In the genomic region with DNA sequence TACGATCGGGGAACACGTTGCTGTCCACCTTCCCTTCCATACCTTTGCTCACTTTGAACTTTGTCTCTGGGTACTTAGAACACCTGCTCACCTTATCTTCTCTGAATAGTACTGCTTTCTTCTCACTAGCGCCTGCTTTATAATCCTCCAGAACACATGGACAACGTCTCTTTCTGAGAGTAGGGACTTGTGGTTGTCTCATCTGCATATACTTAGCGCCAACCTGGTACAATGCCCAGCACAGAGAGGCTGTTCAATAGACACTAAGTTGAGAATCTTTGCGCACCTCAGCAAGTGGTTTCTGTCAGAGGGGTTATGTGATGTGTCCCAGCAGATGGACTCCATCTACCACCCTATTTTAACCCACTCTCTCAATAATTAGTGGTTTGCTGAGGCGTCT, we compare ENCODE assay signal across 8 mouse cellular contexts. TPM values are rescaled to one million over a fixed set of nuclear protein-coding genes. Genes with fewer than 3 reads are reported as not detected.
A peak's percentile ranks its signal among the peaks of the same experiment; 100 is the strongest.
DNase-seq lines count a peak whose midpoint lies in the region; ATAC-seq and TF ChIP-seq lines count a peak whose summit lies in the region.

No protein-coding gene starts in this region.

- no peaks in the 10 kb centered on the region for H3K36me3 ChIP-seq in heart, adult 2 months (ENCODE audit: control insufficient read depth, insufficient read depth, low read length)
- peaks cover 27% of the 10 kb centered on the region for H3K36me3 ChIP-seq in C2C12 (ENCODE audit: control insufficient read depth, insufficient read depth)
- peaks cover 21% of the 10 kb centered on the region for H3K36me3 ChIP-seq in forebrain, embryonic 13.5 days (ENCODE audit: poor library complexity, severe bottlenecking)
- peaks cover 18% of the 10 kb centered on the region for H3K36me3 ChIP-seq in liver, embryonic 14.5 days (replicated peaks; ENCODE audit: control insufficient read depth, insufficient read depth, low read depth)

- no peak for TF ChIP-seq POLR2A in heart, adult 2 months (IDR thresholded peaks at IDR 0.05; ENCODE audit: insufficient read depth, low read depth, low read length)

- H3K4me2 ChIP-seq in forebrain, embryonic 13.5 days = peak overlapping the region; percentile 73
- peak overlapping the region; percentile 86 for H3K4me2 ChIP-seq in liver, embryonic 14.5 days (ENCODE audit: low read depth)

- intact Hi-C loops in heart, adult 2 months (cut with DNase I) = loop anchor here (2.0 to 10.0 kb wide), 3 partner anchors 41 to 242 kb away; a partner anchor contains a TSS

- no peak for DNase-seq in heart, adult 2 months
- DNase-seq in heart, adult 18-20 months = no peak
- no peak for DNase-seq in liver, embryonic 14.5 days (ENCODE audit: low read depth in 3 of 3, low spot score in 3 of 3)
- no peak for DNase-seq in layer of hippocampus, postnatal 36 days
- DNase-seq in adrenal gland, postnatal 10 days = no peak

- no peak for TF ChIP-seq CTCF in heart, adult 2 months (IDR thresholded peaks at IDR 0.05)
- no peak for TF ChIP-seq CTCF in C2C12 (IDR thresholded peaks at IDR 0.05; ENCODE audit: control insufficient read depth, insufficient read depth, insufficient read length)
- no peak for TF ChIP-seq CTCF in liver, embryonic 14.5 days (IDR thresholded peaks at IDR 0.05; ENCODE audit: low read depth)

- no peaks in the 10 kb centered on the region for H3K79me2 ChIP-seq in heart, adult 2 months (replicated peaks; ENCODE audit: control insufficient read depth, insufficient read depth, low read length)
- peaks cover 45% of the 10 kb centered on the region for H3K79me2 ChIP-seq in C2C12 (ENCODE audit: control insufficient read depth, insufficient read depth)

- H3K9ac ChIP-seq in heart, adult 2 months (ENCODE audit: low read depth, low read length) = peak overlapping the region; percentile 45
- peak overlapping the region; percentile 70 for H3K9ac ChIP-seq in forebrain, embryonic 13.5 days
- H3K9ac ChIP-seq in liver, embryonic 14.5 days (replicated peaks) = peak overlapping the region; percentile 72

- H3K79me3 ChIP-seq in C2C12 (ENCODE audit: low read depth) = peaks cover 24% of the 10 kb centered on the region

- ATAC-seq in forebrain, embryonic 13.5 days = no peak
- no peak for ATAC-seq in liver, embryonic 14.5 days (ENCODE audit: insufficient read depth)
- ATAC-seq in granulocyte monocyte progenitor cell, adult 5-6 weeks (replicated peaks; ENCODE audit: poor library complexity, severe bottlenecking) = no peak

- no peaks in the 10 kb centered on the region for H3K9me3 ChIP-seq in forebrain, embryonic 13.5 days (replicated peaks)
- H3K9me3 ChIP-seq in liver, embryonic 14.5 days (ENCODE audit: control insufficient read depth, low read length) = no peaks in the 10 kb centered on the region

- 47% methylated on average over 8 of the region's 8 CpGs for WGBS in heart, adult 2 months
- 57% methylated on average over 8 of the region's 8 CpGs for WGBS in forebrain, embryonic 13.5 days
- 37% methylated on average over 8 of the region's 8 CpGs for WGBS in liver, embryonic 14.5 days (ENCODE audit: insufficient replicate concordance)

- H3K4me1 ChIP-seq in heart, adult 2 months (ENCODE audit: control insufficient read depth, insufficient read depth, low read length) = peaks cover 12% of the 10 kb centered on the region
- peaks cover 36% of the 10 kb centered on the region for H3K4me1 ChIP-seq in forebrain, embryonic 13.5 days
- peaks cover 35 to 50% of the 10 kb centered on the region in 2 experiments for H3K4me1 ChIP-seq in liver, embryonic 14.5 days (replicated peaks; ENCODE audit: control insufficient read depth in 2 of 2, insufficient read depth in 2 of 2, low read length in 1 of 2)

- H3K27me3 ChIP-seq in heart, adult 2 months (ENCODE audit: control insufficient read depth, insufficient read depth, low read length) = no peaks in the 10 kb centered on the region
- no peaks in the 10 kb centered on the region for H3K27me3 ChIP-seq in C2C12 (ENCODE audit: control insufficient read depth, insufficient read depth, insufficient read length)
- H3K27me3 ChIP-seq in forebrain, embryonic 13.5 days = no peaks in the 10 kb centered on the region
- no peaks in the 10 kb centered on the region for H3K27me3 ChIP-seq in liver, embryonic 14.5 days (ENCODE audit: control insufficient read depth, insufficient read depth, low read length)

- H3ac ChIP-seq in C2C12 (ENCODE audit: control insufficient read depth, insufficient read length, low read depth) = peak overlapping the region; percentile 63

- TF ChIP-seq EP300 in heart, adult 2 months (IDR thresholded peaks at IDR 0.05; ENCODE audit: insufficient read depth, low read depth, low read length) = no peak
- TF ChIP-seq EP300 in liver, embryonic 14.5 days (IDR thresholded peaks at IDR 0.05; ENCODE audit: low read depth) = no peak

- H3K4me3 ChIP-seq in heart, adult 2 months = peak overlapping the region; percentile 98
- H3K4me3 ChIP-seq in C2C12 (ENCODE audit: insufficient read depth, poor library complexity, severe bottlenecking) = no peak overlapping the region
- H3K4me3 ChIP-seq in forebrain, embryonic 13.5 days = peak overlapping the region; percentile 73
- H3K4me3 ChIP-seq in liver, embryonic 14.5 days (ENCODE audit: insufficient read depth in 1 of 2, low read depth in 2 of 2, low read length in 2 of 2) = peak overlapping the region; percentile 71 to 75

- H3K27ac ChIP-seq in heart, adult 2 months = peak overlapping the region; percentile 95
- H3K27ac ChIP-seq in forebrain, embryonic 13.5 days = no peak overlapping the region
- H3K27ac ChIP-seq in liver, embryonic 14.5 days = peak overlapping the region; percentile 91

TF ChIP-seq in C2C12, 6 proteins besides CTCF, POLR2A, EP300 and RAD21:
- TF ChIP-seq FOSL1 (IDR thresholded peaks at IDR 0.05; ENCODE audit: insufficient read depth, low read length, poor library complexity, severe bottlenecking) (no peak), USF1 (IDR thresholded peaks at IDR 0.05; ENCODE audit: low read depth) (no peak), MAX (IDR thresholded peaks at IDR 0.05) (no peak), MYOG (IDR thresholded peaks at IDR 0.05; ENCODE audit: control insufficient read depth, extremely low read depth, insufficient read length) (no peak), MYOD1 (IDR thresholded peaks at IDR 0.05; ENCODE audit: control insufficient read depth, insufficient read length, low read depth) (no peak), CEBPB (IDR thresholded peaks at IDR 0.05; ENCODE audit: low read depth) (no peak)

RNA-seq across cellular contexts. Expression of a gene that starts 1.0 kb away (rescaled TPM):
- 100 to 1,000 TPM; 260 to 299 TPM for total RNA-seq in heart, adult 2 months (2021)
- 403 and 411 TPM in 2 replicates for polyA plus RNA-seq in heart, adult 2 months (2012; rRNA removed)
- 100 to 1,000 TPM; 291 to 304 TPM for total RNA-seq in heart, adult 18-20 months (2021)
- 371 TPM for polyA plus RNA-seq in C2C12 (2012; fragmentation: generic; extraction: Trizol)
- polyA plus RNA-seq in forebrain, embryonic 13.5 days (2015; fragmentation: Nextera tagmentation; extraction: Ambion mirVana) = 234 and 249 TPM in 2 replicates
- polyA plus RNA-seq in liver, embryonic 14.5 days (2012; rRNA removed) = 121 and 142 TPM in 2 replicates
- 199 and 218 TPM in 2 replicates for polyA plus RNA-seq in liver, embryonic 14.5 days (2014; fragmentation: Nextera tagmentation; extraction: Ambion mirVana)
- total RNA-seq in granulocyte monocyte progenitor cell, adult 5-6 weeks (2014; fragmentation: Nextera tagmentation) = 214 and 226 TPM in 2 replicates
- total RNA-seq in granulocyte monocyte progenitor cell, adult 5-6 weeks (2017) = 65.7 and 89.0 TPM in 2 replicates
- 100 to 1,000 TPM; 125 to 135 TPM for total RNA-seq in layer of hippocampus, postnatal 36 days (2021)
- 100 to 1,000 TPM; 321 to 368 TPM for total RNA-seq in adrenal gland, postnatal 10 days (2021)

RNA-seq across cellular contexts. Expression of a gene that starts 26.7 kb away (rescaled TPM):
- total RNA-seq in heart, adult 2 months (2021) = under 1 TPM; 0.39 to 0.84 TPM
- 0.96 and 1.1 TPM in 2 replicates for polyA plus RNA-seq in heart, adult 2 months (2012; rRNA removed)
- 1 to 10 TPM in 1 of 2 experiments, under 1 TPM in 1; 0.67 to 1.3 TPM for total RNA-seq in heart, adult 18-20 months (2021)
- polyA plus RNA-seq in C2C12 (2012; fragmentation: generic; extraction: Trizol) = 7.3 TPM
- polyA plus RNA-seq in forebrain, embryonic 13.5 days (2015; fragmentation: Nextera tagmentation; extraction: Ambion mirVana) = 6.9 and 8.5 TPM in 2 replicates
- polyA plus RNA-seq in liver, embryonic 14.5 days (2012; rRNA removed) = 1.2 and 1.3 TPM in 2 replicates
- polyA plus RNA-seq in liver, embryonic 14.5 days (2014; fragmentation: Nextera tagmentation; extraction: Ambion mirVana) = 1.3 and 1.4 TPM in 2 replicates
- 10.1 and 18.2 TPM in 2 replicates for total RNA-seq in granulocyte monocyte progenitor cell, adult 5-6 weeks (2014; fragmentation: Nextera tagmentation)
- 16.0 and 18.5 TPM in 2 replicates for total RNA-seq in granulocyte monocyte progenitor cell, adult 5-6 weeks (2017)
- 10 to 100 TPM; 10.5 to 11.8 TPM for total RNA-seq in layer of hippocampus, postnatal 36 days (2021)
- 1 to 10 TPM; 2.7 TPM for total RNA-seq in adrenal gland, postnatal 10 days (2021)

RNA-seq across cellular contexts. Expression of a gene that starts 40.8 kb away (rescaled TPM):
- total RNA-seq in heart, adult 2 months (2021) = 10 to 100 TPM; 62.6 to 64.4 TPM
- polyA plus RNA-seq in heart, adult 2 months (2012; rRNA removed) = 69.5 and 87.6 TPM in 2 replicates
- 10 to 100 TPM; 67.3 to 67.9 TPM for total RNA-seq in heart, adult 18-20 months (2021)
- 428 TPM for polyA plus RNA-seq in C2C12 (2012; fragmentation: generic; extraction: Trizol)
- polyA plus RNA-seq in forebrain, embryonic 13.5 days (2015; fragmentation: Nextera tagmentation; extraction: Ambion mirVana) = 200 and 207 TPM in 2 replicates
- 119 and 143 TPM in 2 replicates for polyA plus RNA-seq in liver, embryonic 14.5 days (2012; rRNA removed)
- polyA plus RNA-seq in liver, embryonic 14.5 days (2014; fragmentation: Nextera tagmentation; extraction: Ambion mirVana) = 129 and 132 TPM in 2 replicates
- total RNA-seq in granulocyte monocyte progenitor cell, adult 5-6 weeks (2014; fragmentation: Nextera tagmentation) = 190 and 212 TPM in 2 replicates
- 219 and 227 TPM in 2 replicates for total RNA-seq in granulocyte monocyte progenitor cell, adult 5-6 weeks (2017)
- 100 to 1,000 TPM in 1 of 2 experiments, 10 to 100 TPM in 1; 96.9 to 102 TPM for total RNA-seq in layer of hippocampus, postnatal 36 days (2021)
- 100 to 1,000 TPM; 147 to 154 TPM for total RNA-seq in adrenal gland, postnatal 10 days (2021)
